Mouse (Mus musculus) heart, embryonic 15.5 days (tissue): Measurements from ENCODE around the gene Adck2. TPM values are rescaled to one million over a fixed set of nuclear protein-coding genes. Genes with fewer than 3 reads are reported as not detected.

ENCODE experiments used
- ATAC-seq: fragments of 200-750 bp; cut with Nextera tagmentation; replicated peaks from 2 replicates; pipeline ENCODE4 v1.8.0; 2017; ENCODE audit warnings: low read depth, moderate TSS enrichment; ENCODE audit not compliant: insufficient number of reproducible peaks, insufficient read depth, low FRiP score
- H3K27ac ChIP-seq: fragments of 300-500 bp; sonication (generic); 2 replicates; pipeline ENCODE4 v1.5.1; 2015; ENCODE audit warnings: mild to moderate bottlenecking, inconsistent platforms
- H3K27me3 ChIP-seq: fragments of 300-500 bp; sonication (generic); 2 replicates; pipeline ENCODE4 v1.6.1; 2015; ENCODE audit warnings: inconsistent platforms
- H3K36me3 ChIP-seq: fragments of 300-500 bp; sonication (generic); 2 replicates; pipeline ENCODE4 v1.6.1; 2015; ENCODE audit warnings: mild to moderate bottlenecking, inconsistent platforms
- H3K4me1 ChIP-seq: fragments of 300-500 bp; sonication (generic); replicated peaks from 2 replicates; pipeline ENCODE4 v1.6.1; 2015; ENCODE audit warnings: inconsistent platforms
- H3K4me2 ChIP-seq: fragments of 300-500 bp; sonication (generic); 2 replicates; pipeline ENCODE4 v1.6.1; 2015; ENCODE audit warnings: inconsistent platforms, mild to moderate bottlenecking, moderate library complexity
- H3K4me3 ChIP-seq: fragments of 300-500 bp; sonication (generic); 2 replicates; pipeline ENCODE4 v1.5.1; 2015; ENCODE audit warnings: mild to moderate bottlenecking, inconsistent platforms
- H3K9ac ChIP-seq: fragments of 300-500 bp; sonication (generic); 2 replicates; pipeline ENCODE4 v1.6.1; 2015; ENCODE audit warnings: mild to moderate bottlenecking, inconsistent platforms
- H3K9me3 ChIP-seq: fragments of 300-500 bp; sonication (generic); replicated peaks from 2 replicates; pipeline ENCODE4 v1.6.1; 2016; ENCODE audit warnings: inconsistent platforms
- WGBS: fragments of 180-500 bp; shearing (Covaris S2); methylation state at CpG from one replicate; pipeline ENCODE4 v1.1.7; 2015; ENCODE audit warnings: mixed read lengths; 5-methylcytosine and 5-hydroxymethylcytosine counted together
- polyA plus RNA-seq: library from polyadenylated mRNA; unstranded; fragments of >200 nt; fragmentation: Nextera tagmentation; extraction: Ambion mirVana; gene quantifications from 2 replicates; pipeline ENCODE4 v1.2.1, GENCODE M21; 2015

Adck2 gene
- polyA plus RNA-seq = 18.4 and 18.9 TPM in 2 replicates

GRCm38 (mm10) chr6:39573791-39574554, at the start of gene Adck2:
Adck2 (plus strand) TSS chr6:39573873.
- peaks cover 23% of the 10 kb centered on the region for H3K36me3 ChIP-seq
- H3K4me2 ChIP-seq = peak within 1 kb of the TSS; percentile 89
- no peaks in the 10 kb centered on the region for H3K27me3 ChIP-seq
- H3K9ac ChIP-seq = peak within 1 kb of the TSS; percentile 85
- peak; percentile 95 for ATAC-seq
- H3K27ac ChIP-seq = peak within 1 kb of the TSS; percentile 96
- peak within 1 kb of the TSS; percentile 89 for H3K4me3 ChIP-seq
- peaks cover 12% of the 10 kb centered on the region for H3K4me1 ChIP-seq
- H3K9me3 ChIP-seq = no peaks in the 10 kb centered on the region
- WGBS = 2% methylated on average over 49 of the region's 49 CpGs

- Histone ChIP-seq H3K9me3 (no peaks in the 10 kb centered on the region), H3K27me3 (no peaks in the 10 kb centered on the region), H3K4me2 (no peak overlapping the region), H3K27ac (no peak overlapping the region), H3K4me1 (peaks cover 25% of the 10 kb centered on the region), H3K36me3 (peaks cover 16% of the 10 kb centered on the region; the same call in 1 of the 2 replicates), H3K4me3 (no peak overlapping the region), H3K9ac (no peak overlapping the region)
- 46% methylated on average over 10 of the region's 10 CpGs for WGBS
- no peak for ATAC-seq
These were observed 46.9 kb upstream of the Adck2 start for GRCm38 (mm10) chr6:39526797-39527196.

- H3K4me2 ChIP-seq = no peak overlapping the region
- peaks cover 11% of the 10 kb centered on the region; the same call in 1 of the 2 replicates for H3K36me3 ChIP-seq
- H3K27ac ChIP-seq = peak overlapping the region; percentile 9; the same call in 1 of the 2 replicates
- H3K4me3 ChIP-seq = no peak overlapping the region
- H3K9ac ChIP-seq = no peak overlapping the region
- no peaks in the 10 kb centered on the region for H3K9me3 ChIP-seq
- no peaks in the 10 kb centered on the region for H3K27me3 ChIP-seq
- 68% methylated on average over 7 of the region's 7 CpGs for WGBS
- ATAC-seq = no peak
- peaks cover 25% of the 10 kb centered on the region for H3K4me1 ChIP-seq
These were observed 46.3 kb upstream of the Adck2 start for GRCm38 (mm10) chr6:39527337-39527784.

- Histone ChIP-seq H3K9me3 (no peaks in the 10 kb centered on the region), H3K27ac (0 out of 2 replicates have a peak overlapping the region, but pooled peaks have one; percentile 9), H3K36me3 (peaks cover 7% of the 10 kb centered on the region; the same call in 1 of the 2 replicates), H3K4me2 (no peak overlapping the region), H3K4me3 (no peak overlapping the region), H3K9ac (no peak overlapping the region), H3K4me1 (peaks cover 25% of the 10 kb centered on the region), H3K27me3 (no peaks in the 10 kb centered on the region)
- no peak for ATAC-seq
- 72% methylated on average over 4 of the region's 4 CpGs for WGBS
These were observed 45.9 kb upstream of the Adck2 start for GRCm38 (mm10) chr6:39527811-39528210.

GRCm38 (mm10) chr6:39528671-39529535, 44.8 kb upstream of the Adck2 start:
- H3K9me3 ChIP-seq = no peaks in the 10 kb centered on the region
- no peak overlapping the region for H3K4me3 ChIP-seq
- no peaks in the 10 kb centered on the region for H3K27me3 ChIP-seq
- peaks cover 25% of the 10 kb centered on the region for H3K4me1 ChIP-seq
- WGBS = 25% methylated on average over 12 of the region's 12 CpGs
- H3K4me2 ChIP-seq = peak overlapping the region; percentile 38
- H3K27ac ChIP-seq = peak overlapping the region; percentile 65
- no peak overlapping the region for H3K9ac ChIP-seq
- ATAC-seq = peak; percentile 76
- H3K36me3 ChIP-seq = no peaks in the 10 kb centered on the region

- H3K9ac ChIP-seq = no peak overlapping the region
- H3K4me1 ChIP-seq = peaks cover 19% of the 10 kb centered on the region
- H3K9me3 ChIP-seq = no peaks in the 10 kb centered on the region
- no peak overlapping the region for H3K27ac ChIP-seq
- no peak overlapping the region for H3K4me3 ChIP-seq
- H3K36me3 ChIP-seq = no peaks in the 10 kb centered on the region
- no peak for ATAC-seq
- no peak overlapping the region for H3K4me2 ChIP-seq
- H3K27me3 ChIP-seq = no peaks in the 10 kb centered on the region
These were observed 38.7 kb upstream of the Adck2 start for GRCm38 (mm10) chr6:39534944-39535343.

- Histone ChIP-seq H3K4me3 (no peak overlapping the region), H3K27ac (no peak overlapping the region), H3K4me1 (peaks cover 28% of the 10 kb centered on the region), H3K27me3 (no peaks in the 10 kb centered on the region), H3K36me3 (no peaks in the 10 kb centered on the region), H3K9ac (no peak overlapping the region), H3K9me3 (no peaks in the 10 kb centered on the region), H3K4me2 (no peak overlapping the region)
- ATAC-seq = no peak
- WGBS = 27% methylated on average over 1 of the region's 1 CpGs
These were observed 37.1 kb upstream of the Adck2 start for GRCm38 (mm10) chr6:39536621-39537020.

- no peak overlapping the region for H3K4me2 ChIP-seq
- no peak overlapping the region for H3K27ac ChIP-seq
- 95% methylated on average over 5 of the region's 5 CpGs for WGBS
- H3K4me1 ChIP-seq = peaks cover 31% of the 10 kb centered on the region
- no peak overlapping the region for H3K4me3 ChIP-seq
- no peaks in the 10 kb centered on the region for H3K9me3 ChIP-seq
- no peaks in the 10 kb centered on the region for H3K27me3 ChIP-seq
- no peak for ATAC-seq
- no peak overlapping the region for H3K9ac ChIP-seq
- no peaks in the 10 kb centered on the region for H3K36me3 ChIP-seq
These were observed 36.4 kb upstream of the Adck2 start for GRCm38 (mm10) chr6:39537276-39537675.

- no peaks in the 10 kb centered on the region for H3K36me3 ChIP-seq
- peaks cover 40% of the 10 kb centered on the region for H3K4me1 ChIP-seq
- no peak overlapping the region for H3K4me2 ChIP-seq
- H3K27me3 ChIP-seq = no peaks in the 10 kb centered on the region
- H3K9me3 ChIP-seq = no peaks in the 10 kb centered on the region
- no peak overlapping the region for H3K4me3 ChIP-seq
- peak overlapping the region; percentile 52 for H3K27ac ChIP-seq
- ATAC-seq = no peak
- H3K9ac ChIP-seq = no peak overlapping the region
- WGBS = 68% methylated on average over 8 of the region's 8 CpGs
These were observed 35.4 kb upstream of the Adck2 start for GRCm38 (mm10) chr6:39538227-39538626.

GRCm38 (mm10) chr6:39539679-39540155, 34.0 kb upstream of the Adck2 start:
- peaks cover 54% of the 10 kb centered on the region for H3K4me1 ChIP-seq
- WGBS = 14% methylated on average over 7 of the region's 7 CpGs

GRCm38 (mm10) chr6:39540563-39540962, 33.1 kb upstream of the Adck2 start:
- no peaks in the 10 kb centered on the region for H3K36me3 ChIP-seq
- peak overlapping the region; percentile 42; the same call in 1 of the 2 replicates for H3K4me2 ChIP-seq
- H3K4me1 ChIP-seq = peaks cover 54% of the 10 kb centered on the region
- no peak overlapping the region for H3K4me3 ChIP-seq
- 46% methylated on average over 2 of the region's 2 CpGs for WGBS
- no peak overlapping the region for H3K9ac ChIP-seq
- H3K27ac ChIP-seq = peak overlapping the region; percentile 56
- no peaks in the 10 kb centered on the region for H3K9me3 ChIP-seq
- H3K27me3 ChIP-seq = no peaks in the 10 kb centered on the region
- no peak for ATAC-seq

More at GRCm38 (mm10) chr6:39539679-39540155, 34.0 kb upstream of the Adck2 start:
- H3K9ac ChIP-seq = no peak overlapping the region
- peak overlapping the region; percentile 42 for H3K4me2 ChIP-seq
- 0 out of 2 replicates have a peak overlapping the region, but pooled peaks have one; percentile 12 for H3K4me3 ChIP-seq
- peak; percentile 78 for ATAC-seq
- peak overlapping the region; percentile 52 for H3K27ac ChIP-seq
- H3K9me3 ChIP-seq = no peaks in the 10 kb centered on the region
- H3K36me3 ChIP-seq = no peaks in the 10 kb centered on the region
- no peaks in the 10 kb centered on the region for H3K27me3 ChIP-seq
